Mouse (Mus musculus): ENCODE measurements around the gene Gpc6.

The Gpc6 gene

DNA sequence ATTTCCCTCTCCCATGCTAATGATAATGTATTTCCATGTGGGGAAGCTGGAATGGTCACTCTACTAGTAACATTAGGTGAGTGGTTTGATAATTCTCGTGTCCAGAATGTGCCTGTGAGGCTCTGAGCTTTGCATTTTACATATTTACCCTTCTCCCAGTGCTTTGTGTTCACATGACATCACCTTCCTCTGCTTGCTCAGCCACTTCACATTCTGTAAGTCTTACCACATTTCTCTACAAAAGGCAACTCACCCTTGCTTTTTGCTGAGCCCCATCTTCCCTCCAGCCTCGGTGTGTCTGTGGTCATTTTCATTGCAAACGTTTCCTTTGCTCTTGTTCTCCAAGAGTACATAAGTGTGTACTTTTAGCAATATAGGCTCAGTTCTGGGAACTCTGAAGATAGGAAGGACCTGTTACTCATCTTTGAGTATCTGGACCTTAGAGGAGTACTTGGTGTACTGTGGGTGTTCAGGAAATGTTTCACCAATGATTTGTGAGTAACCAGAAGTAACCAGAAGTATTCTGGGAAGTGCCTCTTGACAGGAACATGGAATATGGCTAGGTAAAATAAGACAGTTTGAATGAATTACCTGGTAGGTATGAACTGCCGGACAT lies 145.5 kb downstream of the Gpc6 start:
- no peak for DNase-seq

- DNase-seq: no peak
Observed at GRCm38 (mm10) chr14:117093586-117093985, 168.5 kb downstream of the Gpc6 start.

DNA sequence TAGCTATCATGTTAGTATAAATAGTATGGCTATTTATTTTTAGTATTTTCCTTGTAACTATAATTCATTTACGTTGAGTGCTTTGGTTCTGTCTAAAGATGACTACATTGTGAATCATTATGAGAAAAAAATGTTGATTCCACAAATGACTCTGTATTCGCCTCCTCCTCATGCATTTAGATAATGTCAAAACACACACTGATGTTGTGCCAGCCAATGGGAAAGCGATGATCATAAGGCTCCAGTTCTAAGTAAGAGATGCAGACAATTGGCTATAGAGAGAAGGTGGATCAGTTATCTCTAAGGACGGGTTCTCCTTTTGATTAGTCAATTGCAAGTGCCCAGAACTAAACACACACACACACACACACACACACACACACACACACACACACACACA lies 181.8 kb downstream of the Gpc6 start:
- peak; percentile 8 for DNase-seq

DNA sequence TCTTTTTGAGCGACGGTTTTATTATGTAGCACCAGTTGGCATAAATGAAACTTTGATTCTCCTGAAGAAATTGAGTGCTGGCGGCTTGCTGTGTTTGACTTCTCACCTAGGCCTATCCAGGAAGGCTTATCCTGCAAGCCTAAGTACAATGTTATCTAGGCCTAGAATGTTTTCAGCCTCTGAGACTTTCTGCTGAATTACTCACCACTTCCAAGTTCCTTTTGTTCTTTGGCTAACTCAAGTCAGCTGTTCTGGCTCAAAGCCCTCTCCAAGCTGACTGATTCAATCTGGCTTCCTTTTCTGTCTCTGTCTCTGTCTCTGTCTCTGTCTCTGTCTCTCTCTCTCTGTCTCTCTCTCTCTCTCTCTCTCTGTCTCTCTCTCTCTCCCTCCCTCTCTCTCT lies 188.0 kb downstream of the Gpc6 start:
- no peak for DNase-seq

- DNase-seq: no peak
Observed at GRCm38 (mm10) chr14:117122036-117122435, 196.9 kb downstream of the Gpc6 start.

GRCm38 (mm10) chr14:117130334-117130733 lies 205.2 kb downstream of the Gpc6 start:
- no peak for DNase-seq

GRCm38 (mm10) chr14:117131324-117131723 lies 206.2 kb downstream of the Gpc6 start:
- DNase-seq: no peak

- DNase-seq: no peak
Observed at GRCm38 (mm10) chr14:117141077-117141848, 216.1 kb downstream of the Gpc6 start.

GRCm38 (mm10) chr14:117146089-117146488 lies 221.0 kb downstream of the Gpc6 start:
- peak; percentile 16 for DNase-seq

- DNase-seq: no peak
Observed at GRCm38 (mm10) chr14:117146665-117147064, 221.6 kb downstream of the Gpc6 start.

- DNase-seq: no peak
Observed at GRCm38 (mm10) chr14:117151621-117152020, 226.5 kb downstream of the Gpc6 start.

- DNase-seq: no peak
Observed at GRCm38 (mm10) chr14:117155884-117156465, 230.9 kb downstream of the Gpc6 start.

DNA sequence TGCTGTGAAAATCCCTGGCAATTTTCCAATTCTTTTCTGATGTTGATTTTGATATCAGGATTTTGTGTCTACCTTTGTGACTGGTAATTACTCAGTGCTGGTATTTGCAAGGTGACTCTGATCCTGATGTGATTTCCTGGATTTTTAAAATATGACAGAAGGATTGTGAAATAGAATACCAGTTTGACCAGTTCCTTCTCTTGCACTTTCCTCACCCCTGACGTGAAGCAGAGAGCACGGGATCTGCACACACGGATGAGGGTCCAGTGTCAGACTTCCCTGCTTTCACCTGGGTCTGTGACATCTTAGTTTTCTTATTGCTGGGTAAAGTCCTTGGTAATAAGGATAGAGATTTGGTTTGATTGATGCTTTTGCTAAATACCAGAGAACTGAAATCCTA lies 232.3 kb downstream of the Gpc6 start:
- no peak for DNase-seq

DNA sequence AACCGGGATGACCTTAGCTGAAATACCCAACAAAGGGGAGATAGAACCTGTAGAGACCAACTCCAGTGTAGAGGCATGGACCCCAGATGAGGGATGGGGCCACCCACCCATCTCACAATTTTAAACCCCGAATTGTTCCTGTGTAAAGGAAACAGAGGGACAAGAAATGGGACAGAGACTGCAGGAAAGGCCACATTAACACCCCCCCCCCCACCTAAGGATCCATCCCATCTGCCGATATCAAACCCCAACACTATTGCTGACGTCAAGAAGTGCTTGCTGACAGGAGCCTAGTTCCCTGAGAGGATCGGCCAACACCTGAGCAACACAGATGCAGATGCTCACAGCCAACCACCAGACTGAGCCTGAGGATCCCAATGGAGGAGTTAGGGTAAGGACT lies 241.2 kb downstream of the Gpc6 start:
- DNase-seq: no peak

DNA sequence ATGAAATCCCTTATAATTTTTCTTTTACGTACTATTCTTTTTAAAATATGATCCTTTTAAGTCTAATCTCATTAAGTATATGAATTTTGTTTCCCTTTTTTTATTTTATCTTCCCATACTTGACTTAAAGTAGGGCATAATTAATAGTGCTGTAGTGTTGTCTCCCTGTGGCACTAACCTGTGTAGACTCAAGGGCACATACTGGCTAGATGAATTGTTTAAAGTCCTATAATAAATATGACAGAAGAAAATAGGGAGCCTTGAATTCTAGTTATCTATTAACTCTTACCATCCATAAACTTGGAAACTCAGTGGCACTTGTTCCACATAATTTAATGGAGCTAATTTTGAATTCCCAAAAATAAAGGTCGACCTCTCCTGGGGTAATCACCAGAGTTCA lies 268.2 kb downstream of the Gpc6 start:
- no peak for DNase-seq

GRCm38 (mm10) chr14:117202012-117202411 lies 276.9 kb downstream of the Gpc6 start:
- DNase-seq: no peak

DNA sequence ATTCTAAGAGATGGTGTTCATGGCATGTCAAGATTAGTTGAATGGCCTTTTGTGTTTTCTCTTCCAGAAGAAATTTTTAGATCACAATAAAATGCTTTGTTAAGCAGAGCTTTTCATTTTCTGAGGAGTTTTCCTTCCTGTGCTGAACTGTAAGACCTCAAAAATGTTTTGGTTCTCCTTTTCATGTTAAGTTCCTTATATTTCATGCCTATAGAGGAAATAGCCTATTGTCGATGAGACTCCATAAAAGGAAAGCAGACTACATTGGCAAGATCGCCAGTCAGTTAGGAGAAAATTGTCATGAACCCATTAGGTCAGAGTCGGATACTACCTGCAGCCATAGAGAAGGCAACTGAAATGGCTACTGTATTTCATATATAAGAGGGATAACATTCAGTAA lies 278.8 kb downstream of the Gpc6 start:
- no peak for DNase-seq

DNA sequence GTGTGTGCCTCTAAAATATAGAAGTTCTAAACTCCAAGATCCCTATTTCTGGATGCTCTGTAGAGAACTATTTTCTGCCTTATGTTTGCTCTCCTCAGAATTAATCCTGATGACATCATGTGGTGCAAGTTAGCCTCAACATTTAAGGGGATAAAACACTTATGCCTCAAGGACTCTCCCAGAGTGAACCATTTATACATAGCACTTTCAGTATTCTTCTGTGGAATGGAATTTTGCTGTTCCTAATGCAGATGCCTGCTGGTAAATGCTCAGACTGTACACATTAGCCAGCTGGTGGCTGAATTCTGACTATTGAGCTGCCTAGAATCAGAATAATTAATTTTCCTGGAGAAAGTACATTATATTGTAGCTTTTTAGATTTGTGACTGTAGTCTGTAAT lies 289.3 kb downstream of the Gpc6 start:
- DNase-seq: no peak

GRCm38 (mm10) chr14:117226920-117227319 lies 301.8 kb downstream of the Gpc6 start:
- DNase-seq: no peak

DNA sequence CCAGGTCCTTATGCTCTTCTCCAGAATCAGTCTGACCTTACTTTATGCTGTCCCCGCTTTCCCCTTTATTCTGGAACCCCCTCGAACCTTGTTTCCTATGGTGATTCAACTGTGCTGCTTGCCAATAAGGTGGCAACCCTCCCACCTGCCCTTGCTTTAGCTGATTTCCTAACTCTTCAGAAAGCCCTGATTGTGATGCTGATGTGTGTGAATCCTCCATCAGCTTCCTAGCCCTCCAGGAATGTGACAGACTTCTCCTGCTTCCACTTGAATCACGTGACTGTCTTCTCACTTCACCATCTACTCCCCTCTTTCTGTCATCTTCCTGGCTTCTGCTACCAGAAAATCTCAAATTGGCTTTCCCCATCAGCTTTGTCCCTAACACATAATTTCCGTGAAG lies 305.4 kb downstream of the Gpc6 start:
- DNase-seq: no peak

DNA sequence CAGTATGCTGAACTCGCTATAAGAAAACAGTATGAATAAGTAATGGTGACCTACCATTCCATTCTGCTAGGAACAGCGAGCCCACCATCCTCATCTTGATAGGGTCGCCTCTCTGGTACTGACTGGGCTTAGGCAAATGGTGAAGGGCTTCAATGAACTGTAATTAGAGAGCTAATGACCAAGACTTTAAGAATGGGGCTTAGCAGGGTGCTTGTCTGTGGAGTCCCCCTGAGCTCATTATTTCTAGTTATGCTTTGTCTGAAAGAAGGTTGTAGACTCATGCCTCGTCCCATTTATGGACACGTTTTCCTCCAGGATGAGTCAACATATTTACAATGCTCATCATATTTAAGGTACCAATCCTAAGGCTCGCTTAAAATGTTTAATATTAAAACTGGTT lies 313.1 kb downstream of the Gpc6 start:
- DNase-seq: no peak

GRCm38 (mm10) chr14:117239694-117240427 lies 314.7 kb downstream of the Gpc6 start:
- DNase-seq: no peak

DNA sequence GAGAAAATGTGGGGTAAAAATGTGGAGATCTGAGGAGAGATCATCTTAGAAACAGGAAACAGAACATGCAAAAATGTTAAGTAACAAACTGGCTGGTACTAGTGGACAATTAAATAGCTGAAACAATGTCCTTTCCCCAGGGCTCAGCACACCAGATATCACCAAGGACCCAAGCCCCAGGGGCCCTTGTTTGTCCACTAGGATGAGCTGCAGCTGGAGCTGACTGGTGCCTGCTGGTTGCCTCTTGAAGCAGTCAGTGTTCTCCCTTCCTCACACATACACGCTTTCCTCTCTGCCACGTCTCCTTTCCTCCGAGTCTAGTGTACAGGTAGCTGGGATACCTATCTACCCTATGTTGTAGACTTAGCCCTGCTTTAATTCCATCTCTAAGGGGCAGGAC lies 320.5 kb downstream of the Gpc6 start:
- DNase-seq: no peak

- no peak for DNase-seq
Observed at GRCm38 (mm10) chr14:117256192-117256591, 331.1 kb downstream of the Gpc6 start.
